Mouse (Mus musculus): ENCODE measurements around the gene Sult4a1.

The Sult4a1 gene

GRCm38 (mm10) chr15:84096051-84096450 lies 9.5 kb downstream of the Sult4a1 start:
- DNase-seq (ENCODE audit: low spot score), result no peak

GRCm38 (mm10) chr15:84094921-84095320 lies 10.6 kb downstream of the Sult4a1 start:
- DNase-seq (ENCODE audit: low spot score), result no peak

- no peak for DNase-seq (ENCODE audit: low spot score)
Measured at GRCm38 (mm10) chr15:84086775-84087174, 18.8 kb downstream of the Sult4a1 start.

- DNase-seq (ENCODE audit: low spot score), result no peak
Measured at GRCm38 (mm10) chr15:84086364-84086763, 19.2 kb downstream of the Sult4a1 start.

- no peak for DNase-seq (ENCODE audit: low spot score)
Measured at GRCm38 (mm10) chr15:84080069-84080468, 25.5 kb downstream of the Sult4a1 start.

GRCm38 (mm10) chr15:84079519-84079918 lies 26.0 kb downstream of the Sult4a1 start:
- no peak for DNase-seq (ENCODE audit: low spot score)

GRCm38 (mm10) chr15:84078667-84079066 lies 26.9 kb downstream of the Sult4a1 start:
- DNase-seq (ENCODE audit: low spot score), result no peak

- no peak for DNase-seq (ENCODE audit: low spot score)
Measured at GRCm38 (mm10) chr15:84077151-84077550, 28.4 kb downstream of the Sult4a1 start.

GRCm38 (mm10) chr15:84074705-84075185 lies 30.8 kb downstream of the Sult4a1 start:
- no peak for DNase-seq (ENCODE audit: low spot score)

GRCm38 (mm10) chr15:84073911-84074704 lies 31.4 kb downstream of the Sult4a1 start:
- DNase-seq (ENCODE audit: low spot score), result peak; percentile 15

- no peak for DNase-seq (ENCODE audit: low spot score)
Measured at GRCm38 (mm10) chr15:84073058-84073457, 32.5 kb downstream of the Sult4a1 start.

- no peak for DNase-seq (ENCODE audit: low spot score)
Measured at GRCm38 (mm10) chr15:84072226-84072625, 33.3 kb downstream of the Sult4a1 start.

- no peak for DNase-seq (ENCODE audit: low spot score)
Measured at GRCm38 (mm10) chr15:84070116-84070676, 35.4 kb downstream of the Sult4a1 start.

- DNase-seq (ENCODE audit: low spot score), result no peak
Measured at GRCm38 (mm10) chr15:84069455-84070050, 36.0 kb downstream of the Sult4a1 start.

GRCm38 (mm10) chr15:84065701-84066100 lies 39.9 kb downstream of the Sult4a1 start:
- no peak for DNase-seq (ENCODE audit: low spot score)

GRCm38 (mm10) chr15:84065140-84065539 lies 40.4 kb downstream of the Sult4a1 start, which contains the start of gene Efcab6:
TSS of gene Efcab6 (minus strand) at chr15:84065379.
- no peak for DNase-seq (ENCODE audit: low spot score)

GRCm38 (mm10) chr15:84058841-84059240 lies 46.7 kb downstream of the Sult4a1 start:
- no peak for DNase-seq (ENCODE audit: low spot score)

GRCm38 (mm10) chr15:84056083-84056482 lies 49.5 kb downstream of the Sult4a1 start:
- no peak for DNase-seq (ENCODE audit: low spot score)

- no peak for DNase-seq (ENCODE audit: low spot score)
Measured at GRCm38 (mm10) chr15:84053859-84054258, 51.7 kb downstream of the Sult4a1 start.

GRCm38 (mm10) chr15:84053240-84053639 lies 52.3 kb downstream of the Sult4a1 start:
- DNase-seq (ENCODE audit: low spot score), result no peak

GRCm38 (mm10) chr15:84052390-84052789 lies 53.2 kb downstream of the Sult4a1 start:
- no peak for DNase-seq (ENCODE audit: low spot score)

GRCm38 (mm10) chr15:84049570-84049969 lies 56.0 kb downstream of the Sult4a1 start:
- DNase-seq (ENCODE audit: low spot score), result no peak

- DNase-seq (ENCODE audit: low spot score), result no peak
Measured at GRCm38 (mm10) chr15:84045562-84045961, 60.0 kb downstream of the Sult4a1 start.

Data from T-cell, adult 2 months (primary cell).